In the genomic region with DNA sequence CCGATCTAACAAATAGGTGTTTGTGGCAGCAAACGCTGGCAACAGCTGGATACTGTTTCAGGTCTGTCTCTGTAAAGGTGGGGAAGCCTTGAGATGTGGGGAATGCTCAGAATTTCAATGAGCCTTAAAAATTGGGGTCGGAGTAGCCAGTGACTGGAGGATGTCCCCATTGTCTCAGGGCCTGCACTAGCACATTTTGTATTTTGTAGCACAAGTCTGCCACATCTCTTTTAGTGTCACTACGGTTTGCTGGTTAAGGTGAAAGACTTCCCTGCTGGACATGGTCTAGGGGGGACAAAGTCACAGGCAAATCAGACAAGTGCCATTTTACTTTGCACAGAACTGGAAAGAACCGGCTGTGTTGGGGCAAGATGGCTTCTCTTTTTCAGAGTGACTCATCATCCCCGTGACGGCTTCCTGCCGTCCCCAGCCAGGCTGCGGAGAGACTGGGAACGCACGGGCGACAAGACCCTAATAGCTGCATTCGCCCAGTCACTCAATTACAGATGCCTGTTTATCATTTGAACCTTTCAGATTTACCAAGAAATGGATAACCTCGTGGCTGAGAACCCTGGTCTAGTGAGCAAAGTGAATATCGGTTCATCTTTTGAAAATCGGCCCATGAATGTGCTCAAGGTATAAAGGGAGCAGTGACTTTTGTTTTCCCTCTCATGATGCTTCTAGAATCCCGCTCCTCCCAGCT, we compare ENCODE assay signal across 8 mouse cellular contexts. TPM values are rescaled to one million over a fixed set of nuclear protein-coding genes. Genes with fewer than 3 reads are reported as not detected.
DNase-seq lines count a peak whose midpoint lies in the region; ATAC-seq and TF ChIP-seq lines count a peak whose summit lies in the region.

No protein-coding gene starts in this region.

- no peak for TF ChIP-seq CTCF in layer of hippocampus, adult 2 months (conservative IDR thresholded peaks at IDR 0.05)
- no peak for TF ChIP-seq CTCF in olfactory bulb, adult 2 months (IDR thresholded peaks at IDR 0.05; ENCODE audit: insufficient read depth, low read depth, low read length)

- H3K9me3 ChIP-seq in hindbrain, embryonic 13.5 days: no peaks in the 10 kb centered on the region

- no peaks in the 10 kb centered on the region for H3K36me3 ChIP-seq in hindbrain, embryonic 13.5 days

- 8% methylated on average over 17 of the region's 17 CpGs for WGBS in hindbrain, embryonic 13.5 days
- 13% methylated on average over 17 of the region's 17 CpGs for whole genome bisulfite sequencing in olfactory bulb, adult 2 months

- ATAC-seq in hindbrain, embryonic 13.5 days (ENCODE audit: low FRiP score): peak; percentile 68

- TF ChIP-seq POLR2A in olfactory bulb, adult 2 months (IDR thresholded peaks at IDR 0.05; ENCODE audit: insufficient read depth, low read depth, low read length): no peak

- peak overlapping the region; percentile 21 for H3K4me3 ChIP-seq in layer of hippocampus, adult 2 months
- peak overlapping the region; percentile 25 for H3K4me3 ChIP-seq in hindbrain, embryonic 13.5 days
- peak overlapping the region; percentile 36 for H3K4me3 ChIP-seq in olfactory bulb, adult 2 months (ENCODE audit: insufficient read depth, low read depth, low read length)

- H3K4me2 ChIP-seq in hindbrain, embryonic 13.5 days: peak overlapping the region; percentile 53

- no peaks in the 10 kb centered on the region for H3K27me3 ChIP-seq in hindbrain, embryonic 13.5 days

- DNase-seq in layer of hippocampus, adult 2 months (ENCODE audit: low spot score in 2 of 2): no peak
- DNase-seq in layer of hippocampus, adult 9-10 months (ENCODE audit: low spot score): no peak
- peak; percentile 6 for DNase-seq in T-cell, adult 2 months (ENCODE audit: low spot score)
- DNase-seq in embryo, embryonic 11 days: peak; percentile 84
- peak; percentile 49 for DNase-seq in lung, postnatal 10 days
- DNase-seq in spleen, postnatal 4 days (ENCODE audit: low spot score in 2 of 2): no peak

- peak overlapping the region; percentile 69 for H3K9ac ChIP-seq in hindbrain, embryonic 13.5 days

- H3K4me1 ChIP-seq in hindbrain, embryonic 13.5 days (replicated peaks): peaks cover 66% of the 10 kb centered on the region
- peaks cover 17% of the 10 kb centered on the region for H3K4me1 ChIP-seq in olfactory bulb, adult 2 months (ENCODE audit: control insufficient read depth, insufficient read depth, low read length)

- peak overlapping the region; percentile 76 for H3K27ac ChIP-seq in layer of hippocampus, adult 2 months
- H3K27ac ChIP-seq in hindbrain, embryonic 13.5 days: peak overlapping the region; percentile 95
- peak overlapping the region; percentile 95 for H3K27ac ChIP-seq in olfactory bulb, adult 2 months (ENCODE audit: insufficient read depth, low read depth, low read length)

RNA-seq across cellular contexts. Expression of gene Cpa2, which starts 5.3 kb away (rescaled TPM):
- under 1 TPM in 1 of 2 experiments, not detected in 1; 0.64 TPM for total RNA-seq in layer of hippocampus, adult 2 months (2021)
- 6.9 and 8.7 TPM in 2 replicates for polyA plus RNA-seq in hindbrain, embryonic 13.5 days (2015; fragmentation: Nextera tagmentation; extraction: Ambion mirVana)
- polyA plus RNA-seq in olfactory bulb, adult 2 months (2012; ENCODE audit: insufficient read depth, insufficient read length, low replicate concordance, missing spikeins): not detected in 2 replicates

RNA-seq across cellular contexts. Expression of gene Cpa4, which starts 21.4 kb away (rescaled TPM):
- total RNA-seq in layer of hippocampus, adult 2 months (2021): not detected
- polyA plus RNA-seq in hindbrain, embryonic 13.5 days (2015; fragmentation: Nextera tagmentation; extraction: Ambion mirVana): 1.4 and 1.5 TPM in 2 replicates
- not detected in 2 replicates for polyA plus RNA-seq in olfactory bulb, adult 2 months (2012; ENCODE audit: insufficient read depth, insufficient read length, low replicate concordance, missing spikeins)

RNA-seq across cellular contexts. Expression of gene Ssmem1, which starts 37.1 kb away (rescaled TPM):
- 1 to 10 TPM in 1 of 2 experiments, under 1 TPM in 1; 0.32 to 1.3 TPM for total RNA-seq in layer of hippocampus, adult 2 months (2021)
- 0.12 and 0.39 TPM in 2 replicates for polyA plus RNA-seq in hindbrain, embryonic 13.5 days (2015; fragmentation: Nextera tagmentation; extraction: Ambion mirVana)
- polyA plus RNA-seq in olfactory bulb, adult 2 months (2012; ENCODE audit: insufficient read depth, insufficient read length, low replicate concordance, missing spikeins): not detected in 2 replicates

RNA-seq across cellular contexts. Expression of gene Tmem209, which starts 37.1 kb away (rescaled TPM):
- total RNA-seq in layer of hippocampus, adult 2 months (2021): 10 to 100 TPM; 19.5 to 23.0 TPM
- 29.5 and 33.4 TPM in 2 replicates for polyA plus RNA-seq in hindbrain, embryonic 13.5 days (2015; fragmentation: Nextera tagmentation; extraction: Ambion mirVana)
- not detected in 2 replicates for polyA plus RNA-seq in olfactory bulb, adult 2 months (2012; ENCODE audit: insufficient read depth, insufficient read length, low replicate concordance, missing spikeins)

Comparison
In these comparisons a context has a peak if more than half of its experiments do, and no peak if none do; other contexts are left out.
1. DNase-seq: peak in T-cell, adult 2 months (single experiment), embryo, embryonic 11 days (single experiment) and lung, postnatal 10 days (single experiment); none in layer of hippocampus, adult 2 months (0 of 2), layer of hippocampus, adult 9-10 months (single experiment) and spleen, postnatal 4 days (0 of 2).
2. Peak in every context shown above with its lines, with median percentiles within 50 percentile points of each other: H3K27ac ChIP-seq and H3K4me3 ChIP-seq.